Mouse (Mus musculus) stomach, postnatal 0 days (tissue): ENCODE measurements at regions not wholly inside any gene's neighbourhood (a gene's known extent, or its start where the extent isn't known, plus 50 kb on each side); places are given as distances from the start of the nearest gene placed in this dataset.

Source experiments
- CTCF ChIP-seq: IDR thresholded peaks from 2 replicates; pipeline ENCODE4 v1.5.1; 2016; ENCODE audit warnings: antibody characterized with exemption, low read depth, mild to moderate bottlenecking, moderate library complexity
- EP300 ChIP-seq: optimal IDR thresholded peaks from 2 replicates; pipeline ENCODE3; 2016; ENCODE audit warnings: antibody characterized with exemption

DNA sequence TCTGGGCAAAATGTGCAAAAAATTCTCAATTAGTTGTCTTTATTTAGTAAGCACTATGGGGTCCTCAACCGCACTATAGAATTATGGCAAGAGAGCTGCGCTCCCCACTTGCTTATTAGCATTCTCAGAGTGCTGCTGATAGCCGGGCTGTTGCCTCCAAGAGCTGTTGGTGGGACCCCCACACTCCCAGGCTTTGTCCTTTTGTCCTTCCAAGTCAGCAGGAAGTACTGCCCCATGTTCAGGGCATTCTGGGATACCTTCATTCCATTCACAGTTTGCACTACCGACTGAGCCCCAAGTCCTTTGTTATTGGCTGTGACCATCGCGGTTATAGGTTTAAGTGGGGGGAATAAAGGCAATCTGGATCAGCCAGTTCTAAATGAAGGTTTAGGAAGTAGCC lies 77.4 kb upstream of the Otx2 start:
- no peak for TF ChIP-seq CTCF
- no peak for TF ChIP-seq EP300
